Mouse (Mus musculus): ENCODE data around the gene Cfap126.

GRCm38 (mm10) chr1:171162526-171162925 is 48.8 kb downstream of the Cfap126 start:
- TF ChIP-seq POLR2A (IDR thresholded peaks at IDR 0.05; ENCODE audit: insufficient read depth, low read depth, low read length) (no peak), EP300 (IDR thresholded peaks at IDR 0.05; ENCODE audit: insufficient read depth, low read depth, low read length) (no peak), CTCF (IDR thresholded peaks at IDR 0.05) (no peak)
